Mouse (Mus musculus): Measurements from ENCODE around the gene Cyp4f13. TPM values are rescaled to one million over a fixed set of nuclear protein-coding genes. Genes with fewer than 3 reads are reported as not detected.

Gene Cyp4f13
- total RNA-seq (2014; fragmentation: Nextera tagmentation) (10.3 and 15.2 TPM in 2 replicates), total RNA-seq (2017) (8.5 and 12.9 TPM in 2 replicates)

- ATAC-seq (replicated peaks; ENCODE audit: poor library complexity, severe bottlenecking) = peak; percentile 86
Observed at GRCm38 (mm10) chr17:32947215-32947914, at the start of gene Cyp4f13. Gene Cyp4f13 (minus strand): TSS chr17:32947402.

DNA sequence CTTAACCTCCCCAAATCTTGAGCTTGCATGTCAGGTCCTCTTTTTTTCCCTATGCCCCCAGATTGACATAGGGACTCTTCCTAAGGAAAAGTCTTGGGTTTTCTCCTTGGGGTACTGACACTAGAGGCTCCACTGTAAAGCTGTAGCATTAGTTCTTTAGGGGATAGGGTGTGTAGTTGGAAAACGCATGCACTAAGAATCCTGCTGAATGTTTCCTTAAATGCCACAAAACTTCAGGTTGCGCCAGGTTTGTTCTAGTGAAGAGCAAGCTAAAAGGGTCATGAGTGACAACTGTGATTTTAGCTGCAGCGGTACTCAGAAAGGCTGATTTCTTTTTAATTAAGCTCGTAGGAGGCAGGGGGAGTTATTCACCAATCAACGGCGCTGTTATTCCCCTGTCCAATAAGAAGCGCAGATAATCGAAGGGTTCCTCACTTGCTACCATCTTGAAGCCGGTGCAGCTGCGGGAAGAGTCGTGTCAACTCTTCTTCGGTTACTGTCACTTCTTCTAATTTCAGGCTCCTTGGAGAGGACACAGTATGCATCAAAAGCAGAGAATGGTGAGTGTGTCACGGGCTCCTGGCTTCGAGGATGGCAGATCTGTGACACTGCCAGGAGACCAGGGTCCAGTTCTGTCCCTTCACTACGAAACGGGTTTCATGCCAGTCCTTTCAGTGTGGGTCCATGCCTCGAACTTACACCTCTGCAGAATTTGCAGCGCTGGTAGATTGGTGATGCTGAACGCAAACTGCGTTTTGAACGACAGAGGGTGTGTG is 45.7 kb upstream of the Cyp4f13 start, which contains the start of gene Zfp952:
Zfp952 (plus strand) TSS at position 431 of the 776 bp plus-strand sequence.
- ATAC-seq (replicated peaks; ENCODE audit: poor library complexity, severe bottlenecking) = peak; percentile 98

DNA sequence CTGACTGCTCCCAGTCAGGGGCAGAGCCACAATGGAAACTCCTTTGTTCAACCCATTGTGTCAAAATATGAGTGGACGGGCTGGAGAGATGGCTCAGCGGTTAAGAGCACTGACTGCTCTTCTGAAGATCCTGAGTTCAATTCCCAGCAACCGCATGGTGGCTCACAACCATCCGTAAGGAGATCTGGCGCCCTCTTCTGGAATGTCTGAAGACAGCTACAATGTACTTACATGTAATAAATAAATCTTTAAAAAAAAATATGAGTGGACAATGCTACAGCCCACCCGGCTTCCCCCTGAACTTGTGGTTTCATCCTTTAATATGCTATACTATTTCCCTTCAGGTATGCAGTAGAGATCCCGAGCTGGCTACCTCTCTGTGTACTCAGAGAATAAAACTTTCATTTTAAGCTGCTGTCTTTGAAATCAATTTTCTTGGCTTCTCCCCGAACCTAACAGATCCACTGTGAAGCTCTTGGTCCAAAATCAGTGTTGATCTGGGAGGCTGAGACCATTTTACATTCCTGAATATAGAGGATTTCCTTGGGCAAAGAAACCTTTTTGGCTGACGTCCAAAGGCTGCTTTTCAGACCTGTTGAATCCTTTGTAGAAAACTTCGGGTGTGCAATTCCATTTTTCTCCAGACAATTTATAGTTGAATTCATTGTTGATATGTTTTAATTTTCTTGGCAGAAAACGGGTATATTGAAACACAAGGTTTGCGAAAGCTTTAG is 44.9 kb upstream of the Cyp4f13 start:
- no peak for ATAC-seq (replicated peaks; ENCODE audit: poor library complexity, severe bottlenecking)

DNA sequence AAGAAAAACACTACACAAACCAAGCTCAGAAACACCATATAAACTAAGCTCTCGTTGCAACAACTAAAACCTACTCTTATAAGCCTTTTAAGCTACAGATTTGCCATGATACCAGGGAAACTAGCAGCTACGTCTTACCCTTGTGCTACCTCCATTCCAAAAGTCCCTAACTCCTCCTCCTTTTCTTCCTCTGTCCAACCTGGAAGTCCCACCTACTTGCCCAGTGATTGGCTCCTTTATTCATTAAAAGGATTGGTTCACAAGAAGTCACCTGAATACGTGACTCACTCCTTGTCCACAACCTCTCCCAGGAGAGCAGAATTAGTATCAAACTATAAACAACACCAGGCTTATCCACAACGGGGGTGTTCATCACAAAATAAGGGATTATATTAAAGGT is 39.1 kb upstream of the Cyp4f13 start:
- no peak for ATAC-seq (replicated peaks; ENCODE audit: poor library complexity, severe bottlenecking)

GRCm38 (mm10) chr17:32981361-32981760 is 34.2 kb upstream of the Cyp4f13 start:
- ATAC-seq (replicated peaks; ENCODE audit: poor library complexity, severe bottlenecking) = no peak

DNA sequence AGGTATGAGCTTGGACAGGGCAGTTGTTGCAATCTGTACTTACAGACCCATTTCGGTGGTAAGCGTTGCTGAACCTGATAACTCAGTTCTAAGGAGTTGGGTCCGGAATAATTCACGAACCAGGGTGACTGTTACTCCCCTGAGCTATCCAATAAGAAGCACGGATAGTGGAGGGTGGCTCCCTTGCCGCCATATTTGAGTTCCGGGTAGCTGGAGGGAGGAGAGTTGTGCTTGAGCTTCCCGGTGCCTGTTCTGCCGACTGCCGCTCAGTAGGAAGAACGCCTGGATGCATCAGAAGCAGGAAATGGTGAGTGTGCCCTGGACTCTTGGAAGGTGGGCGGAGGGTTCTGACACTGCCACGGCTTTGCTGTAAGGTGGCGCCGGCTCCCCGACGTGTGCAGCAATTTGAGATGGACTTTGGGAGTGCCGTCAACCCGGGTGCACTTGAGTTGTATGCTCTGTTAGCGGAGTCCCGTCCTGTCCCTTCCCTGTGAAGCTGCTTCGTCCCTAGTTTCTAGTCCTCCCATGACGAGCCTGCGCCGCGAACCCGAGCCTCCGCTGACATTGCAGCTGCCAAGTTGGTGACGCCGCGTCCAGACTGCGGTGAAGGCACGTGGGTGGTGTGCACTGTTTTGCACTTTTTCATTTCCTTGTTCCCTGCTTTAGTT is 18.6 kb upstream of the Cyp4f13 start, which contains the start of gene Zfp472:
Zfp472 (plus strand) TSS at position 192 of the 668 bp plus-strand sequence.
- ATAC-seq (replicated peaks; ENCODE audit: poor library complexity, severe bottlenecking) = peak; percentile 96

- ATAC-seq (replicated peaks; ENCODE audit: poor library complexity, severe bottlenecking) = no peak
Observed at GRCm38 (mm10) chr17:32965253-32965622, 18.0 kb upstream of the Cyp4f13 start.

DNA sequence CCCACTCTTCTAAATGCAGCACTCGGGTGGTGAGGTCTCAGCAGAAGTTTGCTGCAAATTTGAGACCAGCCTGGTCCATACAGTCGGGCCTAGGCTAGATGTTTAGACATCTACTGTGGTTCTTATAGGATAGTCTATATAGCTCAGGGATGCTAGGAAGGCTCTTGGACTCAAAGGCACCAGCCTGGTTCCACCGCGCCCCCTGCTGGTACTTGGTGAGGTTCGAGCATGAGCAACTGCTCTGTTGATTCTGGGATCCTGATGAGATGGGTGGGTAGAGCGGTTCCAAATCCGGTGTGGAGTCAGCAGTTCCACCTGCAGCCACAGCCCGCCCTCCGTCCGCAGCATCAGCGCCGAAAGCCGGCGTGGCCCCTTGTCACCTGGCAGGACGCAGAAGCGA is 4.2 kb upstream of the Cyp4f13 start:
- peak; percentile 61 for ATAC-seq (replicated peaks; ENCODE audit: poor library complexity, severe bottlenecking)

DNA sequence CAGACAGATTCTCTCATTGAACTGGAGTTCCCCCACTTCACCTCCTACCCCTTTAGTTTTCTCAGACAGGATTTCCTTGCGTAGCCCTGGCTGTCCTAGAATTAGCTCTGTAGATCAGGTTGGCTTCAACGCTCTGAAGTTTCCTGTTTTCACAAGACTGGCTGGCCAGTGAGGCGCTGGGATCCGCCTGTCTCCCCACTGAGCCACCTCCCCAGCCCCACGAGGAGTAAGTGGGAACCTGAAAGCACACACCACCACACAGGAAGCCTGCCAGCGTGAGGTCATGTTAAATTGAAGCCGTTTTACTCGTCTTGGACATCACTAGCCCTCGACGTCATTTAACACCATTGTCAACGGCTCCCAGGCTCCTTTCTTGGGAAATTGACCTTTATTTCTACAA is 3.8 kb upstream of the Cyp4f13 start:
- ATAC-seq (replicated peaks; ENCODE audit: poor library complexity, severe bottlenecking) = peak; percentile 66

DNA sequence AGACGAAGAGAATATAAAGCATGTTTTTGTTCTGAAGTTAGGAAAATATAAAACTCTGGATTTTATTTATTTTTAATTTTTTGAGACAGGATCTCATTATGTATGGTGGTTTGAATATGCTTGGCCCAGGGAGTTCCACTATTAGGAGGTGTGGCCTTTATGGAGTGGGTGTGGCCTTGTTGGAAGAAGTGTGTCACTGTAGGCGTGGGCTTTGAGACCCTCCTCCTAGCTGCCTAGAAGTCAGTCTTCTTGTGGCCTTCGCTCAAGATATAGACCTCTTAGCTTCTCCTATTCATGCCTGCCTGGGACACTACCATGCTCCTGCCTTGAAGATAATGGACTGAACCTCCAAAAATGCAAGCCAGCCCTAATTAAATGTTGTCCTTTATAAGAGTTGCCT is 2.9 kb upstream of the Cyp4f13 start:
- no peak for ATAC-seq (replicated peaks; ENCODE audit: poor library complexity, severe bottlenecking)

GRCm38 (mm10) chr17:32946716-32947115 is 486 bp downstream of the Cyp4f13 start:
- no peak for ATAC-seq (replicated peaks; ENCODE audit: poor library complexity, severe bottlenecking)

- ATAC-seq (replicated peaks; ENCODE audit: poor library complexity, severe bottlenecking) = no peak
Observed at GRCm38 (mm10) chr17:32944402-32945035, 2.7 kb downstream of the Cyp4f13 start.

- ATAC-seq (replicated peaks; ENCODE audit: poor library complexity, severe bottlenecking) = no peak
Observed at GRCm38 (mm10) chr17:32943661-32944060, 3.5 kb downstream of the Cyp4f13 start.

GRCm38 (mm10) chr17:32939831-32940230 is 7.4 kb downstream of the Cyp4f13 start:
- no peak for ATAC-seq (replicated peaks; ENCODE audit: poor library complexity, severe bottlenecking)

GRCm38 (mm10) chr17:32927803-32928202 is 19.4 kb downstream of the Cyp4f13 start:
- no peak for ATAC-seq (replicated peaks; ENCODE audit: poor library complexity, severe bottlenecking)

- peak; percentile 86 for ATAC-seq (replicated peaks; ENCODE audit: poor library complexity, severe bottlenecking)
Observed at GRCm38 (mm10) chr17:32924658-32925312, 22.4 kb downstream of the Cyp4f13 start.

GRCm38 (mm10) chr17:32923681-32924080 is 23.5 kb downstream of the Cyp4f13 start:
- ATAC-seq (replicated peaks; ENCODE audit: poor library complexity, severe bottlenecking) = no peak

DNA sequence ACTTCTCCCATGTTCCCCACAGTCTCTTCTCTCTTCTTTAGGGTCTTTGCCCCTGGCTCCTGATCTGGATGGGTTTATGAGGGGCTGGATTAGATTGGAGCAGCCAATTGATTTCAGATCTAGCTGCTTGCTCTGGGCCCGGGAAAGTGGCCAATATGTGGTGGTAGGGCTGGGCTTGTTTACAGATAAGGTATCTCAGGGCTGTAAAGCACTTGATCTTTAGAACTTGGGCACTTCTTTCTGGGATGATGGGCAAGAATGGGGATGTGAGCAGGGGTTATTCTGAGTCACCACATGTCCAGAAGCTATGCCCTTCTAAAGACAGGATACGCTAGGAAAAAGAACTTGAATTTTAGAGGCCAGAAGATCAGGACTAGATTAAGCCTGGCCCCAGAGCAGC is 28.1 kb downstream of the Cyp4f13 start:
- no peak for ATAC-seq (replicated peaks; ENCODE audit: poor library complexity, severe bottlenecking)

DNA sequence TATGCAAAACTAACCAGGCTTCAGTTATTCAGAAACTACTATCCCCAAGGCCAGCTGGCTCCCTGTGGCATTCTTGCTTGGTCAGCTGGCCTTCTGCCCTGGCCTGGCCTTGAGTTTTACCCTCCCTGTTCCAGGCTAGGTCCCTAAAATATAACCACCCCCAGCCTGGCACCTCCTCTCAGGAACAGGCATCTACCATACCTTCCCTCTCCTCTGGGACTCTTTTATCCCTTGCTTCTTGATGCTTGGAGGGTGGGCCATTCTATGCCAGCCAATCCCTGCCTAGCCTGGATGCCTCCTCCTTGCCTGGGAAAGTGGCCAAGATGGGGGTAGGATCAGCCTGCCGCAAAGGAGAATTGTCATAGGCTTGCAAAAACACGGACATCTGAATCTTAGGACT is 30.1 kb downstream of the Cyp4f13 start, which contains the start of gene Cyp4f14:
Cyp4f14 (minus strand) TSS at position 212 of the 400 bp plus-strand sequence.
- no peak for ATAC-seq (replicated peaks; ENCODE audit: poor library complexity, severe bottlenecking)

Data from granulocyte monocyte progenitor cell, adult 5-6 weeks (primary cell).